In genomic region chr1:162162249-162162648, GRCm38 (mm10) we compare ENCODE assay signal across 16 mouse cellular contexts.
DNase-seq lines count a peak whose midpoint lies in the region; ATAC-seq lines count a peak whose summit lies in the region.
"Had no signal": no experiment of that assay in that cellular context is flagged by ENCODE, and none has a peak within 500 bp of the region (broad histone marks: within the 10 kb centered on the region; RNA-seq: fewer than 3 reads in every experiment).

No protein-coding gene starts in this region.

- no peak for DNase-seq in hindbrain, embryonic 10.5 days (ENCODE audit: low spot score)
- DNase-seq in neural tube, embryonic 11.5 days (ENCODE audit: low spot score) = no peak
- DNase-seq in retina, postnatal 1 day = peak; percentile 36
- DNase-seq in cerebellum, adult 9-11 months = no peak
- DNase-seq: adrenal gland, postnatal 14 days; gastrocnemius, postnatal 14 days; kidney, adult 9 months; layer of hippocampus, adult 9-11 months; liver, postnatal 0 days had no signal

- peak overlapping the region; percentile 45; the same call in 1 of the 2 replicates for H3K27ac ChIP-seq in hindbrain, embryonic 10.5 days
- H3K27ac ChIP-seq in hindbrain, embryonic 13.5 days = no peak overlapping the region
- H3K27ac ChIP-seq in neural tube, embryonic 11.5 days (ENCODE audit: low read depth, low read length) = no peak overlapping the region
- no peak overlapping the region for H3K27ac ChIP-seq in neural tube, embryonic 15.5 days (replicated peaks)
- H3K27ac ChIP-seq: hindbrain, postnatal 0 days; midbrain, embryonic 12.5 days had no signal

- no peak overlapping the region for H3K4me3 ChIP-seq in hindbrain, embryonic 10.5 days
- no peak overlapping the region for H3K4me3 ChIP-seq in hindbrain, embryonic 13.5 days
- no peak overlapping the region for H3K4me3 ChIP-seq in neural tube, embryonic 11.5 days (ENCODE audit: low read depth, low read length)
- H3K4me3 ChIP-seq in neural tube, embryonic 15.5 days (replicated peaks) = no peak overlapping the region
- H3K4me3 ChIP-seq: midbrain, embryonic 12.5 days had no signal

- H3K4me1 ChIP-seq in hindbrain, embryonic 10.5 days (replicated peaks) = peaks cover 6% of the 10 kb centered on the region; the same call in 1 of the 2 replicates
- H3K4me1 ChIP-seq in hindbrain, embryonic 13.5 days (replicated peaks) = no peaks in the 10 kb centered on the region
- 0 out of 2 replicates have a peak, but pooled peaks cover 2% of the 10 kb centered on the region for H3K4me1 ChIP-seq in neural tube, embryonic 11.5 days (ENCODE audit: control insufficient read depth, insufficient read depth, low read length)
- no peaks in the 10 kb centered on the region for H3K4me1 ChIP-seq in neural tube, embryonic 15.5 days

- H3K36me3 ChIP-seq in hindbrain, embryonic 10.5 days = no peaks in the 10 kb centered on the region
- no peaks in the 10 kb centered on the region for H3K36me3 ChIP-seq in hindbrain, embryonic 13.5 days
- no peaks in the 10 kb centered on the region for H3K36me3 ChIP-seq in neural tube, embryonic 11.5 days (ENCODE audit: control insufficient read depth, insufficient read depth, low read length)
- no peaks in the 10 kb centered on the region for H3K36me3 ChIP-seq in neural tube, embryonic 15.5 days
- H3K36me3 ChIP-seq: midbrain, embryonic 12.5 days had no signal

- H3K9me3 ChIP-seq in hindbrain, embryonic 10.5 days = no peaks in the 10 kb centered on the region
- H3K9me3 ChIP-seq in hindbrain, embryonic 13.5 days = no peaks in the 10 kb centered on the region
- H3K9me3 ChIP-seq in neural tube, embryonic 11.5 days (ENCODE audit: control insufficient read depth, low read length) = no peaks in the 10 kb centered on the region
- H3K9me3 ChIP-seq in neural tube, embryonic 15.5 days (replicated peaks) = no peaks in the 10 kb centered on the region
- H3K9me3 ChIP-seq: midbrain, embryonic 12.5 days had no signal

- no peaks in the 10 kb centered on the region for H3K27me3 ChIP-seq in hindbrain, embryonic 10.5 days (ENCODE audit: insufficient read depth, poor library complexity, severe bottlenecking)
- H3K27me3 ChIP-seq in hindbrain, embryonic 13.5 days = no peaks in the 10 kb centered on the region
- H3K27me3 ChIP-seq in neural tube, embryonic 11.5 days (ENCODE audit: control insufficient read depth, insufficient read depth, low read length) = no peaks in the 10 kb centered on the region
- no peaks in the 10 kb centered on the region for H3K27me3 ChIP-seq in neural tube, embryonic 15.5 days (replicated peaks)
- H3K27me3 ChIP-seq: midbrain, embryonic 12.5 days had no signal

- H3K9ac ChIP-seq in hindbrain, embryonic 13.5 days = no peak overlapping the region
- H3K9ac ChIP-seq in neural tube, embryonic 11.5 days (ENCODE audit: low read length) = no peak overlapping the region
- no peak overlapping the region for H3K9ac ChIP-seq in neural tube, embryonic 15.5 days (replicated peaks)
- H3K9ac ChIP-seq: liver, postnatal 0 days; midbrain, embryonic 12.5 days had no signal

- ATAC-seq in hindbrain, embryonic 13.5 days (ENCODE audit: low FRiP score) = no peak
- 0 out of 2 replicates have a peak, but pooled peaks have one; percentile 6 for ATAC-seq in neural tube, embryonic 11.5 days (ENCODE audit: insufficient read depth, low FRiP score, low TSS enrichment)
- ATAC-seq in neural tube, embryonic 15.5 days (ENCODE audit: low FRiP score) = no peak
- peak; percentile 62 to 74 for ATAC-seq in hematopoietic stem cell, adult 5-6 weeks (replicated peaks in 1 of 2; ENCODE audit: insufficient read depth in 1 of 2, low FRiP score in 2 of 2, low TSS enrichment in 1 of 2, low read depth in 1 of 2, poor library complexity in 2 of 2, severe bottlenecking in 2 of 2)
- no peak for ATAC-seq in frontal cortex, adult (ENCODE audit: low TSS enrichment)
- ATAC-seq: forebrain, embryonic 16.5 days; hindbrain, postnatal 0 days; liver, postnatal 0 days had no signal

- 53% methylated on average over 5 of the region's 5 CpGs for WGBS in hindbrain, embryonic 10.5 days
- 34% methylated on average over 5 of the region's 5 CpGs for WGBS in hindbrain, embryonic 13.5 days
- 37% methylated on average over 5 of the region's 5 CpGs for WGBS in neural tube, embryonic 11.5 days
- 25% methylated on average over 5 of the region's 5 CpGs for WGBS in neural tube, embryonic 15.5 days

- H3K4me2 ChIP-seq in hindbrain, embryonic 13.5 days = no peak overlapping the region
- H3K4me2 ChIP-seq in neural tube, embryonic 11.5 days (ENCODE audit: low read depth) = no peak overlapping the region
- H3K4me2 ChIP-seq in neural tube, embryonic 15.5 days = no peak overlapping the region
- H3K4me2 ChIP-seq: midbrain, embryonic 12.5 days had no signal

Comparison
In these comparisons a context has a peak if more than half of its experiments do, and no peak if none do; other contexts are left out.
1. ATAC-seq: peak in neural tube, embryonic 11.5 days (single experiment) and hematopoietic stem cell, adult 5-6 weeks (2 of 2); none in hindbrain, embryonic 13.5 days (single experiment), neural tube, embryonic 15.5 days (single experiment) and frontal cortex, adult (single experiment).